Mouse (Mus musculus): ENCODE results near the gene Scand1. TPM values are rescaled to one million over a fixed set of nuclear protein-coding genes. Genes with fewer than 3 reads are reported as not detected.

Gene Scand1
- polyA plus RNA-seq, 1 experiment: 117 TPM

DNA sequence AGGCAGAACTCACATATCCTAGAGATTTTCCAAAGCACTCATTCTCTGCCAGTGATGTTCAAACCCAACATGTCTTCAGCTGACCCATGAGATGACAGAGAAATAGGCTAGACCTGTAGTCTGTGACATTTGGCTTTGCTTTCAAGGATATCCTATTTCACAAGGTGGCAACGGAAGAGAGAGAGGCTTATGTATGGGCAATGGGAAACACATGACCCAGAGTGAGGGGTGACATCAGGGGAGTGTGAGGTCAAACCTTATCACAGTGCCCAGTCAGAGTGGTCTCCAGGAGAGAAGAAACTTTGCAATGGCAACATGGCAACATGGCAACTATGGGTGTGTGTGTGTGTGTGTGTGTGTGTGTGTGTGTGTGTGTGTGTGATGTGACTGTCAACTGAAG lies 18.2 kb upstream of the Scand1 start:
- TF ChIP-seq POLR2A (IDR thresholded peaks at IDR 0.05; ENCODE audit: borderline replicate concordance, extremely low read depth, insufficient read depth, insufficient read length, poor library complexity, severe bottlenecking) (no peak), CTCF (IDR thresholded peaks at IDR 0.05; ENCODE audit: borderline replicate concordance, extremely low read depth, insufficient read depth, insufficient read length) (no peak)
- no peak for DNase-seq (ENCODE audit: low read depth)

DNA sequence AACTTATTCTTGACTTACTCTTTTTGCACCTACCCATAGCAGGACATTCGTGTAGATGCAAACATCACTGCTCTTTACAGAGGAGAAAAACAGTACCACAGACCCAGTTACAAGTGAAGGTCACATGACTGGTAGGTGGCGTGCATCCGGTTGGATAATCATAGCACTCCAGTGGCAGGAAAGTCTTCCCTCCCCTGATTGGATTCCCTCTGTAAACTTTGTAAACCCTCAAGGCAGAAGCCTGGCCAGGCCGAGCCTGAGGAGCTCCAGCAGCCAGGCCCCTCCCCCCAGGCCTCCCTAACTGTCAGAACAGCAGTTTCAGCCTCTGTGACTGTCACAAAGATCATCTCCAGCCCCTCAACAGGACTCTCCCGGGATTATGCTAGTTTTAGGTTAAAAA lies 12.2 kb upstream of the Scand1 start:
- no peak for DNase-seq (ENCODE audit: low read depth)
- TF ChIP-seq CTCF (IDR thresholded peaks at IDR 0.05; ENCODE audit: borderline replicate concordance, extremely low read depth, insufficient read depth, insufficient read length): no peak
- TF ChIP-seq POLR2A (IDR thresholded peaks at IDR 0.05; ENCODE audit: borderline replicate concordance, extremely low read depth, insufficient read depth, insufficient read length, poor library complexity, severe bottlenecking): no peak

DNA sequence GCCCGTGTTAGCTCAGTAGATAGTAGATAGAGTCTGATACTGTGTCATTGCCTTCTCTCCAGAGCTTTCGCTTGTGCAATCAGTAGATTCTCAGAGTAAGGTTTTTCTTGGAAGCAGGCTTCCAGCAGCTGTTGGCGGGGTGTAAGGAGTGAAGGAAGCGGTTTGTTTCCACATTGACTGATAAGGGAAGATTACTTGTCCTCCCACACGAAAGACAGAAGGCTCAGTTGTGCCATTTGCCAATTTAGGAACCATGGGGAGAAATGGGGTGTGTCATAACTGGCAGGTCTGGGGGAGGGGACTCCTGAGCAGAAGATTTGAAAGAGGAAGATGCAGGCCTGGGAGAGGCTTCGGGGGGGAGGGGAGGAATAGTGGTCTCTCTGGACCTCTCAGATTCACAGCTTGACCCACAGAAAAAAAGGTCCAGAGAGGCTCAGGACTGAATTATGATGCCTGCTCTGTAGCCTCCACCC lies 11.6 kb upstream of the Scand1 start:
- no peak for TF ChIP-seq POLR2A (IDR thresholded peaks at IDR 0.05; ENCODE audit: borderline replicate concordance, extremely low read depth, insufficient read depth, insufficient read length, poor library complexity, severe bottlenecking)
- no peak for TF ChIP-seq CTCF (IDR thresholded peaks at IDR 0.05; ENCODE audit: borderline replicate concordance, extremely low read depth, insufficient read depth, insufficient read length)
- peak; percentile 5 for DNase-seq (ENCODE audit: low read depth)

DNA sequence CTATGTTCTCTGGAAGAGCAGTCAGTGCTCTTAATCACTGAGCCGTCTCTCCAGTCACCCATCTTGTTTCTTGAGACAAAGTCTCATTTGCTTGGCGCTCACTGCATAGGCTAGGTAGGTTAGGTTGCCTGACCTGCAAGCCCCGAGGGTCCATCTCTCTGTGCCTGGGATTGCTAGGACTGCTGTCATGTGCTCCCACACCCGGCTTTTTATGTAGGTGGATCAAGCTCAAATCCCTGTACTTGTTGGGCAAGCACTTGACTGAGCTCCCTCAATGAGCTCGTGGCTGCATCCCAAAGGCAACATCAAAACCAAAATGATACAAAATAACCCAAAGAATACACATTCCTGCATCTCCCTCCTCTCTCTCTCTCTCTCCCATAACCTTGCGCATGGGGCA lies 9.0 kb upstream of the Scand1 start:
- no peak for DNase-seq (ENCODE audit: low read depth)
- TF ChIP-seq CTCF (IDR thresholded peaks at IDR 0.05; ENCODE audit: borderline replicate concordance, extremely low read depth, insufficient read depth, insufficient read length) (no peak), POLR2A (IDR thresholded peaks at IDR 0.05; ENCODE audit: borderline replicate concordance, extremely low read depth, insufficient read depth, insufficient read length, poor library complexity, severe bottlenecking) (no peak)

DNA sequence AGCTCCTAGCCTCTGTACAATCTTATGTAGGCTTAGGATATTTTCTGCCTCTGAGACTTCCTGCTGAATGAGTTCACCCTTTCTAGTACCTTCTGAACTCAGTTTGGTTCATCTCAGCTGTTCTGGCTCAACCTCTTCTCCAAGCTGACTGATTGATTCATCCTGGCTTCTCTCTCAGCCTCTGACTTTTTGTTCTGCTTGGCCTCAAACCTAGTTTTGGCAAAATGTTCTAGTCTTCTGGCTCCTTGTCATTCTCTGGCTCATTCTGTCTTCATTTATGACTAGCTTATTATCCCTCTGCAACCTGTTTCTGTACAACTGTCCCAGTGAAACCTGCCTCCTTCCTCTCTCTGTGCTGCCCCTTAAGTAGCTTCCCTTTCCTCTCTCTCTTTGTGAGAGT lies 6.0 kb upstream of the Scand1 start:
- TF ChIP-seq CTCF (IDR thresholded peaks at IDR 0.05; ENCODE audit: borderline replicate concordance, extremely low read depth, insufficient read depth, insufficient read length): no peak
- no peak for TF ChIP-seq POLR2A (IDR thresholded peaks at IDR 0.05; ENCODE audit: borderline replicate concordance, extremely low read depth, insufficient read depth, insufficient read length, poor library complexity, severe bottlenecking)
- no peak for DNase-seq (ENCODE audit: low read depth)

DNA sequence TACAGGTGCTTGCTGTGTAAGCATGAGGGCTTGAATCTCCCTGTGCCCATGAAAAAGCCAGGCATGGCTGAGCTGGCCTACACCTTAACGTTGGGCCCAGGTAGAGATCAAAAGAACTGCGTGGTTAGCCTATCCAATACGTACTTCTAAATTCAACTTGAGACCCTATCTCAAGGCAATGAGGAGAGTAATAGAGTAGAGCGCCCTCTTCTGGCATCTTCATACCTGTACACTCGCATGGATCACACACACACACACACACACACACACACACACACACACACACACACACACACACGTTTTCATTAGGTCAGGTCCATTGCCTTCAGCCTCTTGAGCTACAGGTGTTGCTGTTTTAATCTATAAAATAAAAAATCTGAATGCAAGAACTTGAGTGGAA lies 2.3 kb upstream of the Scand1 start:
- no peak for DNase-seq (ENCODE audit: low read depth)
- TF ChIP-seq CTCF (IDR thresholded peaks at IDR 0.05; ENCODE audit: borderline replicate concordance, extremely low read depth, insufficient read depth, insufficient read length): no peak
- no peak for TF ChIP-seq POLR2A (IDR thresholded peaks at IDR 0.05; ENCODE audit: borderline replicate concordance, extremely low read depth, insufficient read depth, insufficient read length, poor library complexity, severe bottlenecking)

DNA sequence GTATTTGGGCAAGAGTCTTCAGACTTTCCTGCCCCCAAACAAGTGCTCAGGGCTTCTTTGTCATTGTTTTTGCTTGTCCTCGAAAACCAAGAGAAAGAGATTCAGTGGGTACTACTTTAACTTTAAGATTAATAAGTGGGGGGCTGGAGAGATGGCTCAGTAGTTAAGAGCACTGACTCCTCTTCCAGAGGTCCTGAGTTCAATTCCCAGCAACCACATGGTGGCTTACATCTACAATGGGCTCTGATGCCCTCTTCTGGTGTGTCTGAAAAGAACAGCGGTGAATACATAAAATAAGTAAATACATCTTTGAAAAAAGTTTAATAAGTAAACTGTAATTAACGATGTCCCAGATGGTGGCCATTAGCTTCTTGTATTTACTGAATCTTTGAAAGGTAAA lies 649 bp upstream of the Scand1 start:
- TF ChIP-seq CTCF (IDR thresholded peaks at IDR 0.05; ENCODE audit: borderline replicate concordance, extremely low read depth, insufficient read depth, insufficient read length) (no peak), POLR2A (IDR thresholded peaks at IDR 0.05; ENCODE audit: borderline replicate concordance, extremely low read depth, insufficient read depth, insufficient read length, poor library complexity, severe bottlenecking) (no peak)
- DNase-seq (ENCODE audit: low read depth): peak; percentile 21

DNA sequence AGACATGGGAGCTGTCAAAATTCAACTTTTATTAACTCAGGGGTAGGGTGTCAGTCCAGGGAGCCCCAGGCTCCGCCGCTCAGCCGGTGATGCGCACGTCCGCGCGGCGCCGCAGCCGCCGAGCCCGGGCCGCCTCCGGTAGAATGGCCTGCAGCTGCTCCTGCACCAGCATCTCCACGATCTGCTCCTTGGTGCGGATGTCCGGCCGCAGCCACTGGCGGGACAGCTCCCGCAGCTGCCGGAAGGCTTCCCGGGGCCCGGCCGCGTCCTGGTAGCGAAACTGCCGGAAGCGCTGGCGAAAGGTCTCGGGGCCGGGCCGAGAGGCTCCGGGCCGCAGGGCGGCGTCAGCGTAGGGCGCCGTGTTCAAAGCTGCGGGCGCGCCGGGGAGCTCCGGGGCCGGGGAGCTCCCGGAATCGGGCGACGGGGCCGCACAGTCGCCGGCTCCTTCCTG lies 638 bp downstream of the Scand1 start:
- no peak for DNase-seq (ENCODE audit: low read depth)

DNA sequence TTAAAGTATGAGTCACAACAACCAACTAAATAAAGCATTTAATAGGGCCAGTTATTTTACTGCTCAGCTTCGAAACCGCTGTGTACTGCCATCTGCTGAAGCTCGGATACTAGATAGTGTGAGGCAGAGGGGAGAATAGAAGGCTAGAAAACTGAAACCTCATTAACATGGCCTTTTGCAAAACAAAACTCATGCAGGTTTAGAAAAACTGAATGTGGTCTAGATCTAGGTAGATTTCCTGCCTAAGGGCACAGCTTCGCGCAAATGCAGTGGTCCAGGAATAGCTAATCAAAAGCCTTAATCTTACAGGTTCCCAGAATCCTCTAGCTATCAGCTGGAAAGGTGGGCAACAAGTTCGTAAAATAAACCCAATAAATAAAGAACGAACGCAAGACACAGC lies 1.1 kb downstream of the Scand1 start:
- TF ChIP-seq POLR2A (IDR thresholded peaks at IDR 0.05; ENCODE audit: borderline replicate concordance, extremely low read depth, insufficient read depth, insufficient read length, poor library complexity, severe bottlenecking): no peak
- TF ChIP-seq CTCF (IDR thresholded peaks at IDR 0.05; ENCODE audit: borderline replicate concordance, extremely low read depth, insufficient read depth, insufficient read length): no peak
- peak; percentile 38 for DNase-seq (ENCODE audit: low read depth)

More for the DNA sequence above, 638 bp downstream of the Scand1 start:
- TF ChIP-seq CTCF (IDR thresholded peaks at IDR 0.05; ENCODE audit: borderline replicate concordance, extremely low read depth, insufficient read depth, insufficient read length): no peak

DNA sequence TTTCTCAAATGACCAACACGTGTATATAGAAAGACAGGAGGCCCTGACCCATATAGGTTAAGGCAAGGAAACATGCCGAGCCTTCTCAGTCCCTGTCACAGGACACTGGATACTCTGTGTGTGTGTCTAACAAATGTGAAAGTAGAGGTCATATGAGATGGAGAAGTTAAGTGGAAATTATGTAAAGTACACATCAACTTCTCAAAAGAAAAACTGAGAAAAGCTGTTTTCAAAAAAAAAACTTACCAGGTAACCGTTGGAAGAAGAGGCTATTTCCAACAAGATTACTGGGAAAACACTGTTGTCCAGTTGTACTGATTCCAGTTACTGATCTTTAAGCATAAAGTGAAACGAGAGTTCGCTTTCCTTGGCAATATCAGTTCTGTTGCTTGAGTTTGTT lies 1.6 kb downstream of the Scand1 start:
- no peak for DNase-seq (ENCODE audit: low read depth)

DNA sequence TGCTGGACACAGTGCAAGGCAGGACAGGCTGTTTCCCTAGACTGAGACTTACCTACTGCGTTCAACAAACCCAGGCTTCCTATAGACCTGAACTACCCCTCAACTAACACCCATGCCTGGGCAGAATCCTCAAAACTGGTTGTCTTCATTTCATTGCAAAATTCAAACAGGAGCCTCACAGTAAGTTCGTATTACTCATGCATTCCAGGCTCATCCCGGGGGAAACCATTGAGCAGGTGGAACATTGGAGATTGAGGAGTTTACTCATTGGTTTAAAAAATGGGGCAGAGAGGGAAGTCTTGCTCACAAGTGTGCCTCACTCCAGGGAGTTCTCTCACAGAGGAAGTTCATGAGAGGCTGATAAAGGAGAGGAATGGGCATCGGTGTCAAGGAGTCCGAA lies 2.0 kb downstream of the Scand1 start:
- DNase-seq (ENCODE audit: low read depth): no peak
- no peak for TF ChIP-seq POLR2A (IDR thresholded peaks at IDR 0.05; ENCODE audit: borderline replicate concordance, extremely low read depth, insufficient read depth, insufficient read length, poor library complexity, severe bottlenecking)
- TF ChIP-seq CTCF (IDR thresholded peaks at IDR 0.05; ENCODE audit: borderline replicate concordance, extremely low read depth, insufficient read depth, insufficient read length): no peak

More for the DNA sequence above, 1.6 kb downstream of the Scand1 start:
- TF ChIP-seq POLR2A (IDR thresholded peaks at IDR 0.05; ENCODE audit: borderline replicate concordance, extremely low read depth, insufficient read depth, insufficient read length, poor library complexity, severe bottlenecking): no peak
- TF ChIP-seq CTCF (IDR thresholded peaks at IDR 0.05; ENCODE audit: borderline replicate concordance, extremely low read depth, insufficient read depth, insufficient read length): no peak

DNA sequence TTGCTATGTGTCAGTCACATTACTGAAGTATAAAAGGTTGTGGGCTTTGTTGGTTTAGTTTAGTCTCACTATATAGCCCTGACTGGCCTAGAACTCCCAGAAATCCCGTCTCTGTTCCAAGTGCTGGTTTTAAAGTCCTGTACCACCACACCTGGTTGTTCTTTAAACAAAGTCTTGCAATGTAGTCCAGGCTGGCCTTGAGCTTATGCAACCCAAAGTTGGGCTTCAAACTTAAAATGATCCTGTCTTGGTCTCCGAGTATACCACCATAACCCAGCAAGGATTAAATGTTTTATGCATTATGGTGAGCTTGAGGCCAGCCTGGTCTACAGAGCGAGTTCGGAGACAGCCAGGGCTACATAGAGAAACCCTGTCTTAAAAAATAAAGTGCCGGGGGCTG lies 2.6 kb downstream of the Scand1 start:
- no peak for TF ChIP-seq POLR2A (IDR thresholded peaks at IDR 0.05; ENCODE audit: borderline replicate concordance, extremely low read depth, insufficient read depth, insufficient read length, poor library complexity, severe bottlenecking)
- no peak for DNase-seq (ENCODE audit: low read depth)

DNA sequence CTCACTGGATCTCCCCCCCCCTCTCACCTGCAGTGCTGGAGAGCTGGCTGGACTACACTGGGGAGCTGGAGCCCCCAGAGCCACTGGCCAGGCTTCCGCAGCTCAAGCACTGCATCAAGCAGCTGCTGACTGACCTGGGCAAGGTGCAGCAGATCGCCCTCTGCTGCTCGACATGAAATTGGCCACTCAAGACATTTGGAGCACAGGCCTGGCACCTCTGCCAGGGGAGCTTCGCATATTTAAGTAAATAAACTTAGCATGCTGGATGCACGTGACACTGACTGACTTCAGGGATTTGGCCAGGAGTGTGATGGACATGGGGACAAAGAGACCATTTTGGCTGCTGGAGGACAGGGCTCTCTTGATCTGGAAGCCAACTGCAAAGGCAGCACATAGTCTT lies 5.2 kb downstream of the Scand1 start:
- peak; percentile 40 for DNase-seq (ENCODE audit: low read depth)
- TF ChIP-seq CTCF (IDR thresholded peaks at IDR 0.05; ENCODE audit: borderline replicate concordance, extremely low read depth, insufficient read depth, insufficient read length) (peak; percentile 40; the same call in 1 of the 2 replicates), POLR2A (IDR thresholded peaks at IDR 0.05; ENCODE audit: borderline replicate concordance, extremely low read depth, insufficient read depth, insufficient read length, poor library complexity, severe bottlenecking) (no peak)
